Comparison of ENCODE assay signal across 25 mouse cellular contexts in genomic region chr7:103844525-103845325, GRCm38 (mm10). TPM values are rescaled to one million over a fixed set of nuclear protein-coding genes. Genes with fewer than 3 reads are reported as not detected.
"Had no signal": no experiment of that assay in that cellular context is flagged by ENCODE, and none has a peak within 500 bp of the region (broad histone marks: within the 10 kb centered on the region; RNA-seq: fewer than 3 reads in every experiment).

No protein-coding gene starts in this region.

- H3K27ac ChIP-seq: left cerebral cortex, adult 2 months; limb, embryonic 10.5 days; neural tube, embryonic 15.5 days had no signal

- H3K9ac ChIP-seq: neural tube, embryonic 15.5 days had no signal

- H3K36me3 ChIP-seq: limb, embryonic 10.5 days; neural tube, embryonic 15.5 days had no signal

- H3K4me2 ChIP-seq: midbrain, embryonic 11.5 days; neural tube, embryonic 15.5 days had no signal

- H3K4me1 ChIP-seq: limb, embryonic 10.5 days; neural tube, embryonic 15.5 days had no signal

- DNase-seq: kidney, adult 18-20 months; kidney, postnatal 14 days; lung, adult 2 months; lung, postnatal 4 days; right cerebral cortex, adult 18-20 months; right cerebral cortex, postnatal 25 days; thymus, postnatal 36 days had no signal

- H3K4me3 ChIP-seq: left cerebral cortex, adult 2 months; limb, embryonic 10.5 days; megakaryocyte, embryonic 14.5 days; myocyte; neural tube, embryonic 15.5 days had no signal

- H3K9me3 ChIP-seq: limb, embryonic 10.5 days; megakaryocyte, embryonic 14.5 days; neural tube, embryonic 15.5 days had no signal

- ATAC-seq: lung, postnatal 0 days; midbrain, embryonic 16.5 days had no signal

- H3K27me3 ChIP-seq: megakaryocyte, embryonic 14.5 days; neural tube, embryonic 15.5 days had no signal

RNA-seq across cellular contexts. Expression of gene Hbb-bh1, which starts 1.8 kb away (rescaled TPM):
- total RNA-seq: layer of hippocampus, adult 8-10 months; layer of hippocampus, postnatal 14 days; left cerebral cortex, adult 2 months; left cerebral cortex, postnatal 14 days had no signal
- polyA plus RNA-seq: large intestine, adult 2 months; lung, adult 2 months; midbrain, embryonic 16.5 days; myocyte; small intestine, adult 2 months had no signal

RNA-seq across cellular contexts. Expression of gene Hbb-bh2, which starts 4.4 kb away (rescaled TPM):
- total RNA-seq: layer of hippocampus, adult 8-10 months; layer of hippocampus, postnatal 14 days; left cerebral cortex, adult 2 months; left cerebral cortex, postnatal 14 days had no signal
- polyA plus RNA-seq: kidney, embryonic 14.5 days; large intestine, adult 2 months; limb, embryonic 10.5 days; limb, embryonic 14.5 days; lung, adult 2 months; lung, postnatal 0 days; midbrain, embryonic 11.5 days; midbrain, embryonic 16.5 days; myocyte; neural tube, embryonic 11.5 days; neural tube, embryonic 15.5 days; small intestine, adult 2 months; stomach, embryonic 16.5 days; thymus, postnatal 0 days had no signal

RNA-seq across cellular contexts. Expression of gene Hbb-y, which starts 8.3 kb away (rescaled TPM):
- total RNA-seq: layer of hippocampus, adult 8-10 months; layer of hippocampus, postnatal 14 days; left cerebral cortex, adult 2 months; left cerebral cortex, postnatal 14 days had no signal
- polyA plus RNA-seq: large intestine, adult 2 months; myocyte; small intestine, adult 2 months had no signal

RNA-seq across cellular contexts. Expression of gene Hbb-bs, which starts 16.8 kb away (rescaled TPM):
- polyA plus RNA-seq: myocyte had no signal

RNA-seq across cellular contexts. Expression of gene Hbb-bt, which starts 30.9 kb away (rescaled TPM):
- polyA plus RNA-seq: myocyte had no signal
